Mouse (Mus musculus): ENCODE data around the gene Sbf2.

Gene Sbf2

DNA sequence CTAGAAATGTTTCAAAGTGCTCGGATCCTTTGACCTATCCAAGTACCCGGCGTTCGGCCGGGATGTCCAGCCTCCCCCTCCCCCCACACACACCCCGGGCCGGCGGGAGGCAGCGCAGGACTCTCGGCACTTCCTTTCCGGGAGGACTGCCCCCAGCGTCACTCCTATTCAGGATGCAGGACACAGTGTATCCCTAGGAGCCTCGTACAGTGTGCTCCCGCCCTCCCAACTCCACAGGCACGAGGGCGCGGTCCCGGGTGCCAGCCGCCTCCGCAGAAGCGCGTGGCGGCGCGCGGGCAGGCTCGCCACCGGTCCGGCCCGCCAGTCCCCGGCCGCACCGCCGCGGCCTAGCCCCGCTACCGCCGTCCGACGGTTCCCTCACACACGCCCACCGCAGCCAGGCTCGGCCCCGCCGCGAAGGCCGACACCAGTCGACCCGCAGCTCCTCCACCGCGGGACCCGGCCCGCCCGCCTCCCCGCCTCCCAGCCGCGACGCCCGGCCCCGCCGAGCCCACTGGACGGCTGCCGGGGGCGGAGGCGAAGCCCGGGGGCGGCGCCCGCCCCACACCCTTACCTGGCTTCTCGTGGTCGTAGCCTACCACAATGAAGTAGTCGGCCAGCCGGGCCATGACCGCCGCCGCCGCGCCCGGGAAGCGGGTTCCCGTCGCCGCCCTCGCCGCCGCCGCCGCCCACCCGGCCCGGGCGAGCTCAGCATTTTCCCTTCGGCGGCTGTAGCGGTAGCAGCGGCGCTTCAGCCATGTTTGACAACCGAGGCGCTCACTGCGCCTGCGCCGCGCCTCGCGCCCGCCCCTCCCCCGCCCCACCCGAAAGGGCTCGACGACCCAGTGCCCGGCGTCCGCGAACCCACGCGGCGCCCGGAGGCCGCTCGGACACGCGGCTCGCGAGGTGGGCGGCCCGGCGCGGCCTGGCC is at the start of gene Sbf2:
TSS of gene Sbf2 (minus strand) at position 790 of the 931 bp plus-strand sequence.
- CTCF ChIA-PET = no interaction called here

DNA sequence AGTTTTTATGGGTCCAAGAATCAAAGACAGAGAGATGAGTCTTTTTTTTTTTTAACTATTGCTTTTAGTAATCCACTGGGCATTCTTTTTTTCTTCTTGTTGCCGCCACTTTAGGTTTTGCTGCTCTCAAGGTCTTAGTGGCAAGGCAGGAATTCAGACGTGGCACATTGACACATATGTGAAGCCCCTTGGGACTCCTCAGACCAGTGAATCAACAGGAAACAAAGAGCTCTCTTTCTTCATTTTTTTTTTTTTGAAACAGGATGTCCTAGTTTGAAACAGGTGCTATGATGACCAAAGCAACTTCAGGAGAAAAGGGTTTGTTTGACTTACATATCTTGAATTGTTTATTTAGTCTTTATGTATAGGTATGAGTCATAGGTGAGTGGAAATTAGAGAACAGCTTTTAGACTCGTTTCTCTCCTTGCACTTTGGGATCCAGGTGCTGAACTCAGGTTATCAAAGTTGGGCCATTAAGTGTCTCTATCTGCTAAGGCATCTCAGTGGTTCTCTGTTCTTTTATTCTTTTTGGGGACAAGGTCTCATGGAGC is 43.7 kb upstream of the Sbf2 start:
- CTCF ChIA-PET = interaction anchor here (0.6 to 0.9 kb wide), 2 partner anchors 13 to 720 kb away, joined by 3 to 8 read pairs; no protein-coding TSS in a partner anchor

DNA sequence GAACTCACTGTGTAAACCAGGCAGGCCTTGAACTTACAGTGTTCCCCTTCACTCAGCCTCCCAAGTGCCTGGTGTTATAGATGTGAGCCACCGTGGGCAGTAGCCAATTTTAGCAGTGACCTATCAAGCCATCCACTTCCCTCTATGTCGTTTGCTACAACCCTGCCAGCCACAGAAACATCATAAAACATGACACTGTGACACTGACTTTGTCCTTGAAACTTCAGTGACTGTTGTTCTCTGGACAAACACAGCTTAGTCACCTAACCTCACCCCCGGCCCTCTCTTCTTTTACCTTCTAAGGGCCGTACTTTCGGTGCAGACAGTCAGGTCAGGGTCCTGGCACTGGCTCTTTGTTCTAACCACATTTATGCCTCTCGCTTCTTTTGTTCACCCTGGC is 41.2 kb upstream of the Sbf2 start:
- CTCF ChIA-PET = no interaction called here

DNA sequence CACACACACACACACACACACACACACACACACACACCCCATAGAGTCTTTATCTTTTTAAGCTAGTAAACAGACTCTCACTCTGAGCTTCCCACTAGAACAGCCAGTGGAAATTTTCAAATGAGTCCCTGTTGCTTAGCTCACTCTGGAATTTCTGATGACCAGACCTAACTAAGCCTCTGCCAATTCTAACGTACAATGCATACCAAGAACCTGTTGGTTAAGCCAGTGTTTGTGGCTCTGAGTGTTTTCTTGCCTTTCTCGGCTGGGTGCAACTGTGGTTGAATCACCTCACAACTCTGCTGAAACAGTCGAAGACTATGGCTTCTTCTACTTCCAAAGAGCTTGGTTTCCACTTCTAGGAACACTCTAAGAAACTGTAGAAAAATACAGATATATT is 40.5 kb upstream of the Sbf2 start:
- CTCF ChIA-PET = no interaction called here

DNA sequence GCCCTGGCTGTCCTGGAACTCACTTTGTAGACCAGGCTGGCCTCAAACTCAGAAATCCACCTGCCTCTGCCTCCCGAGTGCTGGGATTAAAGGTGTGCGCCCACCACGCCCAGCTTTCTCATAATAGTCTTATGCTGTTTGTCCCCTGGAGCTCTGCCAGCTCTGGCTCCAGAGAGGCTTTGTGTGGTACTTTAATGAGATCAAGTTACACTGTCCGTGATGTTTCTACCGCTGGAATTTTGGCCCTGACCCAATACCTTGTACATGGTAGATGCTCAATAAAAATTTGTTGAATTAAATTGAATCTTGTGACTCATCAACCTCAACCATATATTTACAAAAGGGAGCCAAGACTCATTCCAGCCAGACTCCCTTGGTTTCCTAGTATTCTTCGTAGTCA is 36.4 kb upstream of the Sbf2 start:
- CTCF ChIA-PET = no interaction called here

DNA sequence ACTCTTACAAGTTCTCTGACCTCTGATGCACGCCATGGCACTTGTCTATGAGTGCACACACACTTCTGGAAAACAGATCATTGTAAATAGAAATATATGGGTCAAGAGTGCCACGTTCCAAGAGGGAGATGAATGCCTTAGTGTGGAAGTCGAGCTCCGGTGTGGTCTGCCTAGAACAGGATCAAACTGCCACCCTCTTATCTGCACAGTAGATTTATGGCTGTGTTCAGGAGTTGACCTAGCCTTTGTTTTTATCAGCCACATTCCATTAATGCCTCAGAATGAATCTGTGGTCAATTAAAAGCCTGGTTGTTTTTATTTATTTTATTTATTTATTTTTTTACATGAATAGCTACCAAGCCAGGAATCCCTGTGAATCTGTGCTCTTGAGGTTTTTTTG is 35.8 kb upstream of the Sbf2 start:
- CTCF ChIA-PET = no interaction called here

DNA sequence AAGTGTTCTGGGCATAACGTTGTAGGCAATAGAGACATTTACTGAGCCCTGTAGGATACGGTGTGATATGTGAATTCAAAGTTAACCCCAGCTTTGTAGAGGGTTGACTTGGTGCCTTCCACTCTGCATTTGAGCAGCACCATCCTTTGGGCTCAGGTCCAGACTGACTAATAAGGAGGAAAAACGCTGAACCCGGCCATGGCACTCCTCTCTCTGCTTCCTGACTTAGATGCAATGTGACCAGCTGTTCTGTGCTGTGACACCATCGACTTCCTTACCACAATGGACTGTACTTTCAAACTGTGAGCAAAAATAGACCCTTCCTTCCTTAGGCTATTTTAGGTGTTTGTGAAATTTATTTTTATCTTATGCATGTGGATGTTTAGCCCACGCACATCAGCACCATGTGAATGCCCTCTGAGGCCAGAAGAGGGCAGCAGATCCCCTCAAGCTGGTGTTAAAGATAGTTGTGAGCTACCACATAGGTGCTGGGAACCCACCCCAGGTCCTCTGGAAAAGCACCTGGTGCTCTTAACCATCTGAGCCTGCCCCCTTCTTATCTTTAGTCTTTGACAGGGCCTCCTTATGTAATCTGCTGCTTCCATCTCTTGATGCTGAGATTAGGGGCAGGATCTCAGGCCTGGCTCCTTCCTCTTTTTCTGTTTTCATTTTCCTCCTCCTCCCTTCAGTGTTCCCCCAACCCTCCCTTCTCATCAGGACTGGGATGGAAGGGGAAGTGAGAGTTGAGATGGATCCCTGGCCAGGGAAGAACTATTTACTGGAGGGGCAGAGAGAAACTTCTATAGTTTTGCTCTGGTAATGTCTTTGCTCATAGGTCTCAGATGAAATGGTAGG is 34.6 kb upstream of the Sbf2 start:
- CTCF ChIA-PET = no interaction called here

DNA sequence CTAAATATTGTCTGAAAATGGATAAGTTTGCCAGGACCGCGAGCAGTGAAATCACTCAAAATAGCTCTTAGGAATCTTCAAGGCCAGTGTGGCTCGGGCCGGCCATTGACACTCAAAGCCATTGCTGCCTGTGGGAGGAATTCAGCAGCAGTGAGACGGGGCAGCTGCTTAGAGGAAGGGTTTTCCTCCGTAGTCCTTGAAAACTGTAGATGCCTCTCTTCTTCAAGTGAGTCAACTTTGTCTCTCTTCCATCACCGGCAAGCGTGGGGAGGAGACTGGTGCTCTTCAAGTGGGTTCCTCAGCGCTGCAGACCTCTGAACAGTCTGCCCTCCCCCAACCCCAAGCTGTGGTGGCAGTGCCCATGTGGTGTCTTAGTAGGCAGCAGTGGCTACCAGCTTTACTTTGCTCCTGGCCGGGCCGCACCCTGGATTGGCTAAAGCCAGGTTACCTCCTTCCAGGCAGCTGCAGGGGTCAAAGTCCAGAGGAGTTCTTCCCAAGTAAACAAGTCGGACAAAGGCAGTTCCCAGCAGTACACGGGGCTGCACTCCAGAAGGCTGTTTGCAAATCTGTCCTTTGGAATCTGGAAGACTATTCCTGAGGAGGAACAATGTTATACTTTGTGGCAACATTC is 33.8 kb upstream of the Sbf2 start:
- CTCF ChIA-PET = no interaction called here

DNA sequence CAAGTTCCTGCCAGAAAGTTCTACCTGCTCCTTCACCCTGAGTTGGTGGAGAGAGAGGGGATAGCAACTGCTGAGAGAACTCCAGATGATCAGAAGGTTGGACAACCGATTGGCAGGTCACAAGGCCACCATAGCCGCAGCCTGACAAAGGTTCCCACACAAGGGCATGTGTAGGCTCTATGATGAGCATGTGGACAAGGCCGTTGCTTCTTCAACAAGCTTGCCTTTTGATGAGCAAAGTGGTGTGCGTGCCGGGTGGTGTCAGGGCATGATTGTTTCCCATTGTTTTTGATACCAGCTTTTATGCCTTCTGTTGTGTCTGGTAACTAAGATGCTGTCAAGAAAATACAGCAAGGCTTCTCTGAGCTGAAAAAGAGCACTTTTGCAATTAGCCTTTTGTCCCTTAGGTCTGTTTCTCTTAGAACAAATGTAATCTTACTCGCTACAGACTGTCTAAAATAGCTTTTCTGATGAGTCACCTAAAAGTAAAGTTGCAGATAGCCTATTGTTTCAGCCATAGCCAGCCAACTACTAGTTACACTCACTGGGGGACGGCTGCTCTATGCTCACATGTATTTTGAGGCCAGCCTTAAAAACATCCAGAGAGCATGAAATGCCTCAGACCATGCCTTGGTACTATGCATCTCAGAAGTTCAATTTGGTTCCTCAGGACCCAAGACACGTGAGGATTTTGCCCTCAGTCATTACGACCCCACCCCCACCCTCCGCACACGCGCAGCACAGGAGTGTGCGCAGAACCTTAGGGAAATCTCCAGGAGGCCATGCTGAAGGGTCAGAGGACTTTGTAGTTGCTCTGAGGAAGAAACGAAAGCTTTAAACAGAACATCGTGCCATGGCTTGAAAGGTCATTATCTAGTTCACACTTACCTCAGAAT is 33.1 kb upstream of the Sbf2 start:
- CTCF ChIA-PET = interaction anchor here (1.6 kb wide), 1 partner anchor 11 kb away, joined by 3 read pairs; no protein-coding TSS in a partner anchor

DNA sequence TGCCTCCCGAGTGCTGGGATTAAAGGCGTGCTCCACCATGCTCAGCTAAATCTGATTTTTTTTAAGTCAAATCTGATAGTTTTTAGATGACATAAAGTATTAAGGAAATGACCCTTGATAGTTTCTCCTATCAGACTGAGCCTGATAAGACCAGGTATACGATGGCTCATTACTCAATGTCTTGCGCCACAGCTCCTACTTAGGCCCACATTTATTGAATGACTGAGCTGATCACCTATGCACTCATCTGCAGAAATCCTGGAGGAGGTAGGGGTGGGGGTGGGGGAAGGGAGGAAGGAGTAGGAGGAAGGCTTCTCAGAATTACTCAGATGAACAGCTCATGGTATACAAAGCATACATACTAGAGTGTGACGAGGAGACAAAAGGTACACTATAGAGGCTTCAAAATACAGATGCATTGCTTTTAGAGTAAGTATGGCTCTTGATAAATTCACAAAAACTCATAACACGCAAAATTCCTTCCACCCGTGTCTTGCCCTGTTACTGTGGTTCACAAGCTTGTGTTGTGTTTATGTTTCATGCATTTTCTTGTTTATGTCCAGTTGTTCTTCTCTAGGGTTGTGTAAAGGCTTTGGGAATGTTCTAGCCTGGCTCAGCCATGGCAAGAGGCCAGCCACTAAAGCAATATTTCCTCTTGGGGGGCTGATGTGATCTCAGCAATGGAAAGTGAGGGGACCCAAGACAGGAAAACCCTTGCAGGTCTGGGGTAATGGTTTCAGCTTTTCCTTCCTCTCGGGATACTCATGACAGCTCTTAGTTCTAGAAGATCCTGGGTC is 32.1 kb upstream of the Sbf2 start:
- CTCF ChIA-PET = interaction anchor here (0.6 to 1.6 kb wide), 2 partner anchors 10 to 15 kb away, joined by 3 to 4 read pairs; no protein-coding TSS in a partner anchor

DNA sequence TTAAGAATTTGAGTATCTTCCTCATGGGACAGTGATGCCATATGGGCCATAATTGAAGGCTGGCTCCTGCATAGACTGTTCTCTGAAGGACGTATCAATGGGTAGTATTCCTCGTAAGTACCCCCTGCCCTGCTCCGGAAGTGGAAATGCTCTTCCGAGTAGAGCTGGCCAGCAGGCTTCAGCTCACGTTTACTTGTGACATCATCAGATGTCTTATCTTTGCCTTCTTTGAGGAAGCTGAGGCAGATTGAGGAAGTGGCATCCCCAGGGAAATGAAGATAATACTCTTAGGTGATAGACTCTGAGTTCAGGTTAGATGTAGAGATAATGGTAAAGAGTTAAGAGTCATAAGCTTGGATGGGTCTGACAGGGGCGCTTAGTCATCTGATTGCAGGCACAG is 31.1 kb upstream of the Sbf2 start:
- CTCF ChIA-PET = interaction anchor here (1.6 kb wide), 1 partner anchor 9 kb away, joined by 3 read pairs; no protein-coding TSS in a partner anchor

DNA sequence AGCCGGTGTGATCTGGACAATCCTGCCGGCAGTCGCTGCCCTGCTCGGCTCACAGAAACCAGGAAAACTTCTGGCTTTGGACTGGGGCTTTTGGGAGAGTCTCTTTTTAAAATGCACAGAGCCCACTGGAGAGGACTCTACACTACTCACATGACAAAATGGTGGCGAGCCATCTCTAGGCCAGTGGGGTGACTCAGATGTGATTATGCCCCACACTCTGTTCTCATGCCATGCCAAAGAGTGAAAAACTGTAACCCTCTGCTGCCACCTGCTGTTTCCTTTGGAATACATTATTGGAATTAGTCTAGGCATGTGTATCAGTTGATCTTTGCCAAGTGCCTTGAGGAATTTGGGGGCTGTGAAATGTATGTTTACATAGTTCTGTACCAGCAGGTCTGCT is 30.6 kb upstream of the Sbf2 start:
- CTCF ChIA-PET = no interaction called here

DNA sequence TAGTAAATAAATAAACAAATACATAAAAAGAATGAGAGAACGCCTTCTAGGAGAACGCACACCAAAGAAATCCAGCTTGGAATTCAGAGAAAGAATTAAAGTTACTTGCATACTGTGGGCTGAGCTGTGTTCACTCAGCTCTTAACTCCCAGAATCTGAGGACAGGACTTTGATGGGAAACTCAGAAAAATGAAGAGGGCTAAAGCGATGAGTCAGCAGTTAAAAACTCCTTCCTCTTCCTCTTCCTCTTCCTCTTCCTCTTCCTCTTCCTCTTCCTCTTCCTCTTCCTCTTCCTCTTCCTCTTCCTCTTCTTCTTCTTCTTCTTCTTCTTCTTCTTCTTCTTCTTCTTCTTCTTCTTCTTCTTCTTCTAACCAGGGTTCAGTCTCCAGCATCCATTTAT is 25.2 kb upstream of the Sbf2 start:
- CTCF ChIA-PET = interaction anchor here (0.6 kb wide), 1 partner anchor 905 kb away, joined by 4 read pairs; no protein-coding TSS in a partner anchor

DNA sequence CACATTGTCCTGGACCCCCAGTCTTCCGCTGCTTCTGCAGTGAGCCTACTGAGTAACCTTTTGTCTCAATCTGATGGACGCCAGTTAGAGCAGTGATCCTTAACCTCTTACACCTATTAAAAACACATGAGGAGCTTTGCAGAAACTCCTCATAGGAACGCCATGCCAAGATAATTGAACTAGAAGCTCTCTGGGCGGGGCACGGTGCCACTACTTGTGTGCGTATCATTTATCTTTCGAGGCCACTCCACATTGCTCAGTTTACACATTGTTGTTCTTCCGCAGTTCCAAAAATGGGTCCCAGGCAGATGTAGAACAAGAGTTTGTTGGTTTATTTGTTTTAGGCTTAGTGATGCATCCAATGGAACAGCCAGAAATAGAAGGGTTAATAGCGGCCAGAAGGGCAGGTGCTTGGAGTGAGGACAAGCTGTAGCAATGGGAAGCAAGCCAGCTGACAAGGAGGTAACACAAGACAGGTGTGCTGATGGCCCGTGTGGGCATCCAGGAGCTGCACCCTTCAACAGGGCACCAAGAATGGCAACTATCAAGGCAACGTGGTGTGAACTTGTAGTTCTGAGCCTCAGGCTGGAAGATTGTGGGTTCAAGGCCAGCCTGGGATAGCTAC is 24.7 kb upstream of the Sbf2 start:
- CTCF ChIA-PET = interaction anchor here (0.6 to 0.8 kb wide), 2 partner anchors 9 to 36 kb away, joined by 3 read pairs; no protein-coding TSS in a partner anchor

DNA sequence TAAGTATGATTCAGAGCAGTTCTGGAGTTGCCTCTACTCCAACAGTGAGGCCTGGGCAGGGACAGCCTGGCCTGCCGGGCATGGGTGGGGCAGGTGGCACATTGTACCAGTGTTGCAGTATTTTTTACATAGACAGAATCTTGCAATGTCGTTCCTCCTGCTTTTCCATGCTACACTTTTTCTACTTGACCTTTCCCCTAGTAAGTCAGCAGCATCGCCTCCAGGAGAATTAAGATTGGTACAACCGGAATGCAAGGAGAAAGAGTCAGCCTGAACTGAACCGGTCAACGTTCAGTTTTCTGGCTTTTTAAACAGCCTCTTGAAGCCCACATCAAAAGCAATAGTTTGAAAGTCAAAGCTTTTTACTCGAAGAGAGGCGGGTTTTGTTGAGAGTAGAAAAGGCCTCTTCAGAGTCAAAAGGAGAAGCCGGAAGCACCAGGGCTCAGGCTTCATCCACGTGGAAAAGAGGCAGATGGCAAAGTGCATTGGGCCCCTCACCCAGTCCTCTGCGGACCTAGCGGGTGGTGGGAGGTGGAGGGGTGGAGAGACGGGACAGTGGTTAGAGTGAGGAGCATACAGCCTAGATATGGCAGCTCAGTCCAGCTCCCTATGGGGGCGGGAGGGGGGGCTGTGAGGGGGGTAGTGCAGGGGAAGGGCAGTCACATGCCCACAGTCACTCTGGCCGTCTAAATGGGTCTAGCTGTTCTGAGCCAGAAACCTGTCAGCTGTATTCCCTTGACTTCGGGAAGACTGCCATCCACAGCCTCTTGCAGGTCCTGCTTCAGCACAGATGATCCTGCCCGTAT is 23.8 kb upstream of the Sbf2 start:
- CTCF ChIA-PET = interaction anchor here (0.6 to 0.8 kb wide), 2 partner anchors 35 to 561 kb away, joined by 3 to 4 read pairs; no protein-coding TSS in a partner anchor

DNA sequence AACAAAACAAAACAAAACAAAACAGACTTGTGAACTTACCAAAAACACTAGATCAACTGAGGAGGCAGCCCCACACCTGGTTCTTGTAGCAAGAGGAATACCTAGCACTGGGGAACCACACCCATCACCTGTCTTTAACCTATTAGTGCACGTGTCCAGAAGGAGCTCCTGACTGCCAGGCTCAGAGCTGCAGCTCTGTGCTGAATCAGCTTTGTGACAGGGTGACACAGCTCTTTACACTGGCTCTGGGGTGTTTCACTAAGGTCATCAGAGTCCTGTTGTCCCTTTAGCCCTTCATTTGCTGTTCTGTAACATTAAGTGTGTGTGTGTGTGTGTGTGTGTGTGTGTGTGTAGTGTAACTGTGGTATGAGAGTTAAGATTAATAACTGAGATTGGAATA is 21.8 kb upstream of the Sbf2 start:
- CTCF ChIA-PET = interaction anchor here (0.6 to 1.3 kb wide), 3 partner anchors 10 to 395 kb away, joined by 3 read pairs; no protein-coding TSS in a partner anchor

DNA sequence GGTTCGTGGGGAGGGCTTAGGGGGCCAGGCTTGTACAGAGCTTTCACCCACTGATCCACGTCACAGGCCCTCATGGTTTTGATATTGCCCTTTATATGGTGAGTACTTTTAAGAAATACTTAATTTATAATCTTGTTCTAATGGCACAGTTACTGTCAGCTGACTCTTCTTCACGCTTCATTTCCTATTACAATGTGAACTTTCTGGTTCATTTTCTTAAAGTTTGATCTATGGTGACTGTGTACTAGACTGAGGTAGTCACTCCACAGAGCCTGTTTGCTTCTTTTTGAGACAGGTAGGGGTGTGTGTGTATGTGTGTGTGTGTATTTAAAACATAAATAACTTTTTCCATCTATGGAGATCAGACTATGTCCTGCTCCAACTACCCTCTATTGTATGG is 21.2 kb upstream of the Sbf2 start:
- CTCF ChIA-PET = interaction anchor here (0.6 kb wide), 1 partner anchor 75 kb away, joined by 3 read pairs; no protein-coding TSS in a partner anchor
